Mouse (Mus musculus) CD4-positive helper T cell, adult 2 months (primary cell): Measurements from ENCODE around the gene Lmo2.
A peak's percentile ranks its signal among the peaks of the same experiment; 100 is the strongest.
"Not testable (repeated sequence)": the region's sequence is repeated elsewhere in the genome, so short reads cannot be mapped to it uniquely, and the experiment has no call there.

Experiments used
- DNase-seq: peaks from one replicate; pipeline ENCODE4 v3.0.0-alpha.2; 2012; ENCODE audit warnings: low read depth, missing footprints, low spot score

Gene Lmo2

GRCm38 (mm10) chr2:103977716-103978115 is 19.9 kb downstream of the Lmo2 start:
- no peak for DNase-seq

GRCm38 (mm10) chr2:103982250-103982649 is 24.5 kb downstream of the Lmo2 start:
- peak; percentile 45 for DNase-seq

- DNase-seq = no peak
Observed at GRCm38 (mm10) chr2:103983146-103983545, 25.4 kb downstream of the Lmo2 start.

GRCm38 (mm10) chr2:103987595-103987994 is 29.8 kb downstream of the Lmo2 start:
- not testable (repeated sequence) for DNase-seq

- DNase-seq = no peak
Observed at GRCm38 (mm10) chr2:103989724-103990123, 31.9 kb downstream of the Lmo2 start.

GRCm38 (mm10) chr2:103991303-103991702 is 33.5 kb downstream of the Lmo2 start:
- DNase-seq = no peak

GRCm38 (mm10) chr2:103992162-103992561 is 34.4 kb downstream of the Lmo2 start:
- DNase-seq = no peak

- no peak for DNase-seq
Observed at GRCm38 (mm10) chr2:103992618-103993332, 35.0 kb downstream of the Lmo2 start.

GRCm38 (mm10) chr2:104001076-104001475 is 43.3 kb downstream of the Lmo2 start:
- DNase-seq = peak; percentile 12

GRCm38 (mm10) chr2:104001861-104002260 is 44.1 kb downstream of the Lmo2 start:
- DNase-seq = no peak

- peak; percentile 22 for DNase-seq
Observed at GRCm38 (mm10) chr2:104002711-104003413, 45.1 kb downstream of the Lmo2 start.

GRCm38 (mm10) chr2:104007793-104008519 is 50.2 kb downstream of the Lmo2 start:
- no peak for DNase-seq

GRCm38 (mm10) chr2:104008853-104009252 is 51.1 kb downstream of the Lmo2 start:
- DNase-seq = not testable (repeated sequence)

- no peak for DNase-seq
Observed at GRCm38 (mm10) chr2:104023096-104023495, 65.3 kb downstream of the Lmo2 start.

GRCm38 (mm10) chr2:104024656-104025055 is 66.9 kb downstream of the Lmo2 start:
- DNase-seq = no peak

- peak; percentile 82 for DNase-seq
Observed at GRCm38 (mm10) chr2:104027458-104028138, 69.8 kb downstream of the Lmo2 start, which contains the start of gene Fbxo3. Fbxo3 (plus strand) TSS chr2:104027721.

GRCm38 (mm10) chr2:104028139-104028723 is 70.4 kb downstream of the Lmo2 start, which contains the start of gene 4931422A03Rik:
4931422A03Rik (minus strand) TSS chr2:104028361.
- DNase-seq = no peak

GRCm38 (mm10) chr2:104029074-104029473 is 71.3 kb downstream of the Lmo2 start:
- DNase-seq = no peak

GRCm38 (mm10) chr2:104030381-104030780 is 72.6 kb downstream of the Lmo2 start:
- no peak for DNase-seq
